Mouse (Mus musculus): ENCODE data around the gene Stx18.

DNA sequence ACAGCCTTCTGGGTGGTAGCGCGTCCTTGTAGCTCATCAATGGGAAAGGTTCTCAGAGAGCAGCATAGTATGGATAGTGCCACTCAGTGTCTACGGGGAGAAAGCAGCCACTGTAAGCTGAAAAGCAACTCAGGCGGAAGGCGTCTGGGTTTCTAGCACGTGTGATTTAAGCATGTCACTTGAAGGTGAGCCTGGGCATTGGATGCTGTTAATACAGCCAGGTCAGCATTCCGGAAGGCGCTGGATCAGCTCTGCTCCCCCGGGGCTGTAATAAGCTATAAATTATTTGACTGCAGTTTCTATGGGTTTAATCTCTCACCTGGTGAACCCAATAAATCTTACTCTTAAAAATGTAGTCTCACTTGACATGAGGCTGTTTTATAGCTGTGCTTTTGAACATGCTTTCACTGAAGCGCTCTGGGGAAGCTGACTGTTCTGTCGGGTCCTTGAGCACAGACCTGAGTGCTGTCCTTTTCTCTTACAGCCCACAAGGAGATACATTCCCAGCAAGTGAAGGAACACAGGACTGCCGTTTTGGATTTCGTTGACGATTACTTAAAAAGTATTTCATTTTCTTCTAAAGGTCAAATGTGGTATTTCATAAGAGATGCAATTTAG is 67.6 kb downstream of the Stx18 start:
- TF ChIP-seq CTCF (IDR thresholded peaks at IDR 0.05; ENCODE audit: extremely low read depth, insufficient read depth, insufficient read length, insufficient replicate concordance) (no peak), POLR2A (IDR thresholded peaks at IDR 0.05; ENCODE audit: low read depth, low read length) (no peak)

All from spleen, adult 2 months (tissue).